Mouse (Mus musculus): ENCODE measurements at regions not wholly inside any gene's neighbourhood (a gene's known extent, or its start where the extent isn't known, plus 50 kb on each side); places are given as distances from the start of the nearest gene placed in this dataset.

DNA sequence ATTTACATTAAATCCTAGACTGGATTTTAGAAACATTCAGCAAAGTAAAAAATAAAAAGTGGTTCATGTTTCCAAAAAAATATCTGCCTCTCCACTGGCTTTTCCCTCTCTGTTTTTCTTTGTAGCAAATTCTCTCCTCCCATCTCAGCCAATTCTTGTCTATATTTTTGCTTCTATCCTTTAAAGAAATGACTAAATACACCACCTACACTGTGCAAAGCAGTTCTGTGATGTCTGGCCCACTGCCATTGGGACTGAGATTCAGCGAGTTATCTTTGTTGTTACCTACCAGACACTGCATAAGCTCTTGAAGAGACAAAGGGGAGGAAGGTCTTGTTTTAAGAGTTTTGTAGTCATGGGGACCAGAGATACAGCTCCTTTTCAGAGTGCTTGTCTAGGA is 835.8 kb upstream of the Klhl29 start:
- peak; percentile 72 to 84 for DNase-seq (ENCODE audit: low spot score in 2 of 2)

DNA sequence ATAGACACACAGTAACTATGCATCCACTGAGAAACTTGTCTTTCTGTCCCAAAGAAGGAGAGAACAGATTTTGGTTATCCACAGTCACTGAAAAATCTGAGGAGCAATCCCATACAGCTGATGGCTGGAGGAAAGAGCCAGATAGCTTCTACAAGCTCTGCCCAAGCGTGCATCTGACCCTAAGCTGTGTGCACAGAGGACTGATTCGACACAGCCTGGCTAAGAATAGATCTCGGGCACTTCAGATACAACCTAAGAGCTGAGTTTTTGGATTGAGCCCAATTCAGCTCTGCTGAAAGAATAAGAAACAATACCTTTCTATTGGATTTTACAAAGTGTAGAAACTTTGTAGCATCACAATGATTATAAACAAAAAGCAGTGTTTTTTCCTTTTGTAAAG is 813.8 kb upstream of the Klhl29 start:
- DNase-seq (ENCODE audit: low spot score in 2 of 2): no peak

DNA sequence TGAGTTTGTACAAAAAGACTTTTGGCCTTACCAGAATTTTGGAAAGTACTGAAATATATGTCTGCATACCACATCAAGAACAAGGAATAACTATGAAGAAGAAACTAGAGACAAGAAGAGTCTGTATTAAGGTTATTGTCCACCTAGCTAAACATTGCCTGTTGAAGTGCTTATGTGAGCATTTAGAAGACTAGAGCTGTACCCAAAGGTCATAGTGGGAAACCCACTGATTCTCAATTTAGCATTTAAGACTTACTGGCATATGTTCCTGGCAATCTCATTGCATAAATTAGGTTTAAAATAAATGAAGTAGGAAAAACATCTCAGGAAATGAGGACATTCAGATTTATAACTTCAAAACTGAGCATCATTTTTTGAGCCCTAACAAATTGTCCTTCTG is 793.3 kb upstream of the Klhl29 start:
- DNase-seq (ENCODE audit: low spot score in 2 of 2): no peak

DNA sequence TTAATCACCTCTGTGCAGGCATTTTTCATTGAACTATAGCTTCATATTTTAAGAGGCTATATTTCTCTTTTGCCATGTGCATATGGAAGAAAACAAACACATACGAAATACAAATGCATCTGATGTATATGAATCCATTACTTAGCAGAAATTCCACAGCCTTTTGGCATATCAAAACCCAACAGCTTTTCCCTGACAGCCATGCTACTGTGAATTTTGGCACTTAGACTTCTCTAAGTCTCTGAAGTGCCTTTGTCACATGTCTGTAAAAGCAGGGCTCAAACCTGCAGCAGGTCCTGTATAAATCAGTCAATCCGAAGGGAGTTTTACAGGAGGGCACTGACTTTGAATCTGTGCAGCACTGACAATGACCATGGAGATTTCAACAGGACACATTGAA is 778.8 kb upstream of the Klhl29 start:
- no peak for DNase-seq (ENCODE audit: low spot score in 2 of 2)

DNA sequence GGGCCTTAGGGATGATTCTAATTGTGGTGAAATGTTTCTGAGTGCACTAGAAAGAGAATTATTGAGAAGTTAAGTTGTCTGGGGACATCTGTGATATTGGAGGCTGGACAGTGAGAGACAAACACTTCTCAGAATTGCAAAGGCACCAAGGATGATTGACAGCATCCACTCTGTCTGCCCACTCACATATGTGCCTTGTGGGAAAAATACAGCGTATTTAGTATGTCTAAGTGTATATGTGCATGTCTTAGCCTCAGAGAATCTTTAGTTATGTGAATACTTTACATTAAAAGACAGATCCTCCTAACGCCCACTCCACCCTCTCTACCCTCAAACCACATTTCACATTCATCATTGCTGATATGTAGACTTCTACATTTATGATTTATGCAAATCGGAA is 776.0 kb upstream of the Klhl29 start:
- no peak for DNase-seq (ENCODE audit: low spot score in 2 of 2)

DNA sequence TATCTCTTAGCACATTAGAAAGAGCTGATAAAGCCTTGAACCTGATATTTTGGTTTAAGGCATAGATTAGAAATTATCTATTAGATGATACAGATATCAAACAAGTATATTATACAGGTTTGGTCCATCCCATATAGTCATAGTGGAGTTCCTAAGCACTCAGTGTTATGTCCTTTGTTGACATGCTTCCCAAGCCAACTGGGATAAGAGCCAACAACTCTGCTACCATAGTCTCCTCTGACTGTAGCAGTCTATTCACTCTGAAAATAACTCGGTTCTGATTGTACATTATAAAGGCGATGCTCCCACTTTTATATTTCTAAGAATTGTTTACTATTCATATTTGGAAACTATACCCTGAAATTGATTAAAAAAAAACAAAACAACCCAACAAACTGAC is 757.0 kb upstream of the Klhl29 start:
- no peak for DNase-seq (ENCODE audit: low spot score in 2 of 2)

DNA sequence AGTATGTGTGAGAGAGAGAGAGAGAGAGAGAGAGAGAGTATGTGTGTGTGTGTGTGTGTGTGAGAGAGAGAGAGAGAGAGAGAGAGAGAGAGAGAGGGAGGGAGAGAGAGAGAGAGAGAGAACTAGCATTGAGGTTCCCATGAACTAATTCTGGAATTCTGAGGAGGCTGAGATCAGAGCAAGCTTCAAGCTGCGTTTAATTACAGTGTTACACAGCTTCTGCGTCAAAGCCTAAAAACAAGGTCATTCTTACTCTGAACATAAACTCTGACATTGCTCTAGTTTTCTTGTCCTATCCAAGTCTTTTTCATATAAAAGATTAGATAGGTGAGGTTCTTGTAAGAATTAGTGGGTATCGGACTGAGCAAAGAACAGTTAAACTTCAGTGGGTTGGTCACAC is 744.1 kb upstream of the Klhl29 start:
- DNase-seq (ENCODE audit: low spot score in 2 of 2): no peak

DNA sequence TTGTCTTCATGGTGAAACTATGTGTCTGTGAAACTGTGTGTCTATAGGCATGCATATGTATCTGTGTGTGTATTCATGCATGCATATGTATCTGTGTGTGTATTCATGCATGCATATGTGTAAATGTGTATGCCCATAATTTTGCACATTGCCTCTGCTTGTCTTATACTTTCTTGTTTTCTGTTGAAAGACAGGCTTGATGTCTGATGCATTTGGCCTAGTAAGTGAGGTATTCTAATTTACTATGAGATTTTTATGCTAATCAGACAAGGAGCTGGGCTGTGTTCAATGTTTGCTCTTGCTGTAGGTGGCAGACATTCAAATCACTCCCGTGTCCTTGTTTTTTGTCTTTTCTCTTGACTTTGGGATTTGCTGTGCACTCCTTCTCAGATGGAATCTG is 739.8 kb upstream of the Klhl29 start:
- DNase-seq (ENCODE audit: low spot score in 2 of 2): no peak

DNA sequence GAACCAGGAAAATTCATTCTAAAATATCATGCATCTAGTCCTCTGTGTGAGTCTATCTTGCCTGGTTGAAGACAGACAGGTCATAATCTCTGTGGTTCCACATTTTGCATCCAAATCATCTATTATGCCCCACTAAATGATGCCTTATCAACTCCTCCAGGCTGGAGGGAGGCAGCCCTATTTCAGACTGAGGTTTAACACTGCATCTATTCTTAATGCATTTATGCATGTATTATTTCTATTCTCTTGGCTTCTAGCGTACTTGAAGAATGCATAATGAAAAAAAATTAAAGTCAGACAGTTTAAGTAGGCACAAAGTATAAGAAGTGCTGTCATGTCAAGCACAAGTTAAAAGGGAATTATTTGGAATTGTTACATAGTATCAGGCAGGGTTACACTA is 721.8 kb upstream of the Klhl29 start:
- DNase-seq (ENCODE audit: low spot score in 2 of 2): no peak

DNA sequence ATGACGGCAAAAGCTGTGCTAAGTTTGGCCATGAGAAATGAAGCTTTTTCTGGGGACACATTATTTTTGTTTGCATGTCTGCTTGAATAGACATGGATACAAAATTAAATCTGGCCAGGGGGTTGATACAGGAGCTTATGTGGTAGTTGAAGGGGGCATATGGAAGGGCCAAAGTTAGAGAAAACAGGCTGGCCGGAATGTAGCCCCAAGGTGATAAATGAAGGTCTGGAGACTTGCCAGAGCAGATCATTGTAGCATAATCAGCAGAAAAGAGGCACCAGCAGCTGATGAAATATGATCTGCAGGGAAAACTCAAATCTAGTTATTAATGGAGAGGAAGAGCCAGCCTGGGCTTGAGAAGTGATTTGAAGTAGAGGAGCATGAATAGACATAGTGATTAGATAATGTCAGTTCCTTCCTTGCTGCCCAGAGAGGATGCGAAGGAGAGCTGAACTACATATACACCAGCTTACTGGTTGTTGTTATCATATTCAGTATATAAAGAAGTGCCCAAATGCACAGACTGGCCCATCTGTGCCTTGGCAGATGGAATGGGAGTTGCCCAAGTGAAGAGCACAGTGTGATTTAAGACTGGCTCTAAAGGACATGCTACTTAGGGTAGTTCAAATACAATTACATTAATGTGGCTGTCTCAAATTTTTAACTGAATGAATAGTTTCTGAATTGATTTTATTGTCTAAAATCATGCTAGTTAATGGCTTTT is 712.3 kb upstream of the Klhl29 start:
- no peak for DNase-seq (ENCODE audit: low spot score in 2 of 2)

DNA sequence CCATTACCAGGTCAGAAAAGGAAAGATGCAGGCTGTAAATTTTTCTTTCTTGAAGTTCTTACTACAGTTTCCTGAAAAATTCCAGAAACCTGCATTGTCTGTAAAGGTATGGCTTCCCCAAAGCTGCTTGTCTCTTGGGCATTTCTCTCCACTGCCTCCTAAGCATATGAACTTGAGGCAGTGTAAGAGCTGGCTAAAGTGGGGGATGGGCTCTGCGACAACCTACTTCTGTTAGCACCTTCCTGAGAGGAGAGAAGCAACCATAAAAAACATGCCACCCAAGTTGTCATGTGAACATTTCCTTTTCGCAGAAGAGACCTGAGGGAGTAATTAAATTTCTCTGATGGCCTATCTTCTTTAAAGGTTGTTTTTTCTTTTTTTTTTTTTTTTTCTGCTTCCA is 711.6 kb upstream of the Klhl29 start:
- no peak for DNase-seq (ENCODE audit: low spot score in 2 of 2)

DNA sequence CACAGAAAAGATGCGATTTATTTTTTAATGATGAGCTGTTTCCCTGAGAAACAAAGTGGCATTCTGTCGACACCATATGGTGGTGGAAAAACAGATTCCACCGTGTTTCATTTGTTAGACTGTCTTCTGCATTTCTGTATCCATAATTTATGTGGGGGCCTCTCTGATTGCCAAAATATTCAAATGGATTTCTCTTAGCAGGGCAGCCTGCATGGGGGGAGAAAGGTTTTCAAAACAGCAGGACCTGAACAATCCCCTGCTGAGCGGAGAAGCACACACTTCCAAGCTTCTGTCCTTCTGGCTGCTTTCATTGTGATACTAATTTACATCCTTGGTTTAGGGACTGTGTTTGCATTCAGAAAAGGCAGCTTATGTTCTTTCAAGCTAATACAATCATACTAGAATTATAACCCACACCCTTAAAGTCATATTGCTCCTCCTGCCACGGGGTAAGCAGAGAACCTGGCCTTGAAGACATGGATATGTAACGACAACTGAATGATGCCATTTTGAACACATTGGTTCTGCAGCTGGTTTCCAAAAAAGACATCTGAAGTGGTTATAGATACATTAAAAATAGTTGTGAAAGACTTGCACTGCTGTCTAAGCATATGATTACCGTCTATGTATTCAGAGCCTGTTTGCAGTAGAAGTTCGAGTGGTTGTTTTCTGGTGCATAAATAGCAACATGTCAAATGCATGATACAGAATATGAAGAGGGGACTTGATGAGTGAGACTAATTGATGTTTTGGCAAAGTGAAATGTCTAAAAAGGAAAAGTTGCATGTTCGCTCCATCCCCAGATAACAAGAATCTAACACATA is 671.6 kb upstream of the Klhl29 start:
- peak in 1 of 2 experiments; percentile 2 for DNase-seq (ENCODE audit: low spot score in 2 of 2)

DNA sequence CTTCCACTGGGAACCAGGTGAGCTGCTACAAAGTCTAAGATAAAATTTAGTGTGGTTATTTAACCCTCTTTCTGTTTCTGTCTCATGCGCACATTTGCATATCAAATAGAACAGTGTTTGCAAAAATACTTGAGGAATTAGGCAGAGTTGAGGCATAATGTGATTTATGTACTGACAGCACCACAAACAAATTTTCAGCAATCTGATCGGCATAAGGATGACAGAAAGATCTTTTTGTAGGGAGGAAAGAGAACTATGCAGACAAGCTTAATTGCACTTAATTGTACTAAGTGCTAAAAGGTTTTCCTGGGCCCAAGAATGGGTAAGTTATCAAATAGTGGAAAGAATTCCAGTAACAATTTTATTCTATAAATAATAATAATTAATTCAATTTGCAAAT is 670.6 kb upstream of the Klhl29 start:
- DNase-seq (ENCODE audit: low spot score in 2 of 2): no peak

DNA sequence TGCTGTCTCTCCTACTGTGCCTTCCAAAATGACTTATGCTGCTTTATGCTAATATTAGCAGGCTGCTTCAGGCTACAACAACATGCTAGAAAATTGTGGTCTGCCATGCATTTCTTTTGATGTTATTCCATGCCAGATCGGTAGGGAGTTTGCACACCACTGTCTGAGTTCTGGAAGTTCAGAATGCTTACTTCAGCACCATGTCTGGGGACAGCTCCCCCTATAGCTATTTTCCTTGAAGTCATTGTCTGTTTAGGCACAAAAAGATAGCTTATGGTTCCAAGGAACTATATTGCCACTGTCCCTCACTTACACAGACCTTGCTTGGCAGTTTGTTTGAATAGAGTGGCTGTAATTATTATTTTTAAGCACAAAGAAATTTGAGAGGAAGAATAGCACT is 666.8 kb upstream of the Klhl29 start:
- DNase-seq (ENCODE audit: low spot score in 2 of 2): no peak

DNA sequence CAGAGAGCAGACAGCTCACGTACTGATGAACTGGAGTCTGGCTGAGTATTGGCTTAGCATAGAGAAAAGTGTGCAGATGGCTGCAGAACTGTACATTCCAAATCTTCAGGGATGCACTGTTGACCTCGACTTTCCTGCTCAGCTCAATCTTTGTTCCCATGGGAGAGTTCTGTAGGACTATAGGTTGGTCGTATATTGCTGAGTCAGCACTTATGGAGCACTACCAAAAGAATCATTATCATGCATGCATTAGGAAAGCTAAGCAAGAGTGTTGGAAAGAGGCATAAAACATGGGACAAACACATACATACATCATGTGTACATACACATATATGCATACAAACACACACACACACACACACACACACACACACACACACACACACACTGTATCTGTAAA is 648.6 kb upstream of the Klhl29 start:
- DNase-seq (ENCODE audit: low spot score in 2 of 2): no peak

DNA sequence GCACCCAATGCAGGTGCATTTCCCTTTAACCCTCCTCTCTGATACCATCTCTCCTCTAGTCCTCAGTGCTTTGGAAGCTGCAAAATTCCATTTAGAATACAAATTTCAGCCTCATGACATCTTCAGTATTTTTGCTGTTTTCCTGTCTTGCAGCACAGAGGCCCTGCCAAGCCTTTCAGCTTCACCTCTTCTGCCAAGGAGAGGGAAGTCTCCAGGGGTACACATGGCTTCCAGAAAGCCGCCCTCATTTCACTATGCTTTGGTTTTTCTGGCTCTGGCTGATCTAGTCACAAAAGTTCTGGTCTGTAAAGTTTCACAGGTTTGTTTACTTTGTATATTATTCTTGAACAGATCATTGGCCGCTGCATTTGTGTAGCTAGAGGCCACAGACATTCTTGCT is 647.0 kb upstream of the Klhl29 start:
- DNase-seq (ENCODE audit: low spot score in 2 of 2): no peak

DNA sequence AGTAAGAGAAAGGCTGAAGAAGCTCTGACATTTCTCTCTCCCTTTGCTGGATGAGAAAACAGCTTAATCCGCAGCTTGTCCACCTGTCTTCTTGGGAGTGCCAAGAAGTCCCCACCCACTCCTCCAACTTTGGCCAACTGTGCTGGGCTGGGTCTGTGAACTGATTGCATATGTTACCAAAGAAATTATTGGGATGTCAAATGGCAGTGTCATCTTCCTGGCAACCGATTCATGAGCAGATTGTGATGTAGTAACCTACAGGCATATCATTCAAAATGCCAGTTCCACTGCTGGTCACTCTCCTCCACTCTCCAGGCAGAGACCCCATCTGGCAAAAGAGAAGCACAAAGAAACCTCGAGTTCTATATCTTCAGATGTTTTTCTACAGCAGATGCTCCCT is 625.5 kb upstream of the Klhl29 start:
- no peak for DNase-seq (ENCODE audit: low spot score in 2 of 2)

DNA sequence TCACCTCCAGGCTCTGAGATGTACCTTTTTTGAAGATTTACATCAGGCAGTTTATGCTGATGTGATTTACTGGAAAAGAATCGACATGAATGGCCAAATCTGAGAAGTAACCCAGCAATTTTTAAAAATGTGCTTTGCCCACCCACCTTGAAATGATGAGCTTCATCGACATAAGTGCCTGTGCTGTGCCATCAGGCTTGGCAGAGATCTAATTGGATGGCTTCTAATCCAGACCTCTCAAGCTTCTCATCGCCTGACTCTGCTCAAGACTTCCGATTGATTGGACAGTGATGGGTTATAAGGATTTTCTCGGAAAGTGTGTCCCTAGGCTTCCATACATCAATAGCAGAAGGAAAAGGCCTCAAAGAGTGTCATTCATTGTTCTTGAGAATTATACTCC is 621.9 kb upstream of the Klhl29 start:
- DNase-seq (ENCODE audit: low spot score in 2 of 2): no peak

DNA sequence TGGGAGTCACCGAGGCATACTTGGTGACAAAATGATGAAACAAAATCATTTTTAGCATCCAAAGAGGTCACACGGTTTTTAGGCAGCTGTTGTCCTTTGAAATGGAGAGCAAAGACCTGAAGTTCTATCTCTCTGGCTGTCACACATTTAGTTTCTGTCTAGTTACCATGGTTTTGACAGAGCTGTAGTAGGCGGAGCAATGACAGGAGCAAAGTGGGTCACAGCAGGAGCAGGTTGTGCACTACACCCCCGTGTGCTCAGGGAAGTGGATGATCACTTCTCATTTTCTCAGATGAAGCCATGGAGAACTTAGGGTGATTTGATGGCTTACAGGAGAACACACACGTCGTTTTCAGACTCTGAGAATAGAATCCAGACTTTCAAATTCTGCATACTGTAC is 621.2 kb upstream of the Klhl29 start:
- DNase-seq (ENCODE audit: low spot score in 2 of 2): no peak

DNA sequence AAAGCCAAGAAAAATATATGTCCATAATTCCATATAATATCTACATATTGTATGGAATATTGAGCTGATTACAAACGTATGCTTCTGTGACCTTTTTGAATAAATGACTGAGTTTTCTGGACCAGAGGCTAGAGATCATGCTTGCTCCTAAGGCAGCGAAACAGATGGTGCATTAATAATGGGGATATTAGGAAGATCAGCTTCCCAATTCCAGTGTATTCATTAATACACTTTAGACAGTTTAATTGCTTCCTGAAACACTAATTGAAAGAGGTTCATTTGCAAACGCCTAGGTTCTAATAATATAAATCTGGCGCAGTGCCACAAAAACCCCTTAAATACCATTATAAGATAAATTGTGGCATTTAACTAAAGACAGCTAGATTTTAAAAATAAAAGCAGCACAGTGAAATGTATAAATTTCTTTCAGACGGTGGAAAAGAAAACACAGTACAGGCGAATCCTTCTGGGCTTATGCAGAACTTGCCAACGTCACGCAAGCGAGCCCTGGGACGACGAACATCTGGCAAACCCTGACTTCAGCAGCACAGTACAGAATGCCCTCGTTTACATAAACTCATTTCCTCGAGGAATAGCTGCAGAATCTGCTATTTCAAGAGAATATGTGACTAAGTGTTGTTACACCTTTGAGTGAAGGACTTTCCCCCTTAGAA is 608.6 kb upstream of the Klhl29 start:
- DNase-seq (ENCODE audit: low spot score in 2 of 2): peak in 1 of 2 experiments; percentile 8

DNA sequence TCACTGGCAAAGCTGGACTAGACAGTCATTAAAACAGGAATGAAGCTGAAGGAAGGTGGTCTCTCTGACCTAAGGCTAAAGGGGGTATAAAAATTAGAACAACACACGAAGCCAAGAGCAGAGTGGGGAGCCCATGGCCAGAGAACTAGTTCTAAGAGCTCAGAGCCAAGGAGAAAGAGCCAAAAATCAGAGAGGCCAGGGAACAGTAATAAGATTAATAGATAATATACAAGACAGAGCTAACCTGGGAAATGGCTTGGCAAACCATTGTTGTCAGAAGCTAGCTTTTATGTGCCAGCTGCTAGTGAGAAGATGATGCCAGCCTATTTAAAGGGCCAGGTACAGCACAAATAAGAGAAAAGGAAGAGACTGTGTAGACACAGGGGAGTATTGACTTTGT is 606.6 kb upstream of the Klhl29 start:
- no peak for DNase-seq (ENCODE audit: low spot score in 2 of 2)

DNA sequence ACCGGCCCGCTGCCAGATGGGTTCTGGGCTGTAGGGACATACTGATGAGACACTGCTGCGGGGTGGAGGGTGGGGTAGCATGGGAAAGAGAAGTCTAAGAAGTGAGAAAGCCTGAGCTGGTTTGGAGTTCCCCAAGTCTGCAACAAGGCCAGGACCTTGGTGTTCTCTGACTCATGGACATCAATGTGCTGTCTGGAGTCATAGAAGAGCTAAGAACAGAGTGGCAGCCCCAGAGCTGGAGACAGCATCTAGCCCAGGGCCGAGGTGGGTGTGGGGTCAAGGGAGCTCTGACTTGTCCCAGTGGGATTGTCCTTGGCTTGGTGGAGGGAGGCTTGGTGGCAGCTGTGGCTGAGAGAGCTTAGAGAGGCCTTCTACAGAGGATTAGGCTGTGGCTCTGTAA is 600.4 kb upstream of the Klhl29 start:
- DNase-seq (ENCODE audit: low spot score in 2 of 2): no peak

DNA sequence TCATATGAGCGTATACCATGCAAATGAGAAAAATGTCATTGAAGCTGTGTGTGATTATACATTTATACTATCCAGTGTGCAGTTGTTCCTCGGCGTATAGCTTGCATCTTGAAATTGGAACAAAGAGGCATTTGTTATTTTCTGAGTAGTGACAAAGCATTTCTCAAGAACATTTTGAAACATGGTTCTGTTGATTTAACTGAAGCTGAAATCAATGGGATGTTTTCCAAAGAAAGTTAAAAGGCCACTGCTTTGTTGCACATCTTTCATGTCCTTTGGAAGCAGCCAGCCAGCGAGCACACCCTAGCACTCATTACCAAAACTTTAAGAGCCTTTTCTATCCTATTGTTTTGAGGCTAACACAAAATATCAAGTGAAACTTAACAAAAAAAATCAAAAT is 594.1 kb upstream of the Klhl29 start:
- no peak for DNase-seq (ENCODE audit: low spot score in 2 of 2)

Data from right cerebral cortex, postnatal 36 days (tissue).